Mouse (Mus musculus) forebrain, embryonic 14.5 days (tissue): Measurements from ENCODE around the gene Supt4a. TPM values are rescaled to one million over a fixed set of nuclear protein-coding genes. Genes with fewer than 3 reads are reported as not detected.

ENCODE experiments used
- ATAC-seq: fragments of 200-750 bp; cut with Nextera tagmentation; 2 replicates; pipeline ENCODE4 v1.8.0; 2017; ENCODE audit warnings: mild to moderate bottlenecking, moderate library complexity
- DNase-seq: peaks from one replicate; pipeline ENCODE4 v3.0.0-alpha.2; 2015; ENCODE audit warnings: low spot score
- H3K27ac ChIP-seq: fragments of 300-500 bp; sonication (generic); 2 replicates; pipeline ENCODE4 v1.5.1; 2014; ENCODE audit warnings: low read depth, mild to moderate bottlenecking, control low read depth, low read length, moderate library complexity
- H3K27me3 ChIP-seq: fragments of 300-500 bp; sonication (generic); replicated peaks from 2 replicates; pipeline ENCODE4 v1.6.1; 2014; ENCODE audit warnings: low read length, control low read depth, mixed read lengths; ENCODE audit not compliant: control insufficient read depth, insufficient read depth
- H3K36me3 ChIP-seq: fragments of 300-500 bp; sonication (generic); 2 replicates; pipeline ENCODE4 v1.6.1; 2014; ENCODE audit warnings: low read length, control low read depth; ENCODE audit not compliant: control insufficient read depth, insufficient read depth
- H3K4me1 ChIP-seq: fragments of 300-500 bp; sonication (generic); 2 replicates; pipeline ENCODE4 v1.6.1; 2014; ENCODE audit warnings: antibody characterized with exemption, low read length, control low read depth; ENCODE audit not compliant: control insufficient read depth, insufficient read depth
- H3K4me2 ChIP-seq: fragments of 300-500 bp; sonication (generic); 2 replicates; pipeline ENCODE4 v1.6.1; 2014; ENCODE audit warnings: mild to moderate bottlenecking, control low read depth, low read length
- H3K4me3 ChIP-seq: fragments of 300-500 bp; sonication (generic); 2 replicates; pipeline ENCODE4 v1.5.1; 2014; ENCODE audit warnings: low read depth, low read length, control low read depth
- H3K9ac ChIP-seq: fragments of 300-500 bp; sonication (generic); 2 replicates; pipeline ENCODE4 v1.6.1; 2014; ENCODE audit warnings: mild to moderate bottlenecking, low read length, control low read depth, moderate library complexity
- H3K9me3 ChIP-seq: fragments of 300-500 bp; sonication (generic); replicated peaks from 2 replicates; pipeline ENCODE4 v1.6.1; 2016; ENCODE audit warnings: low read length, control low read depth, mixed read lengths; ENCODE audit not compliant: control insufficient read depth
- WGBS: fragments of 180-500 bp; shearing (Covaris S2); extraction: QIAGEN DNeasy Blood & Tissue Kit; methylation state at CpG from one replicate; pipeline ENCODE4 v1.1.7; 2014; 5-methylcytosine and 5-hydroxymethylcytosine counted together
- polyA plus RNA-seq: library from polyadenylated mRNA; unstranded; fragments of >200 nt; fragmentation: Nextera tagmentation; extraction: Ambion mirVana; gene quantifications from 2 replicates; pipeline ENCODE4 v1.2.1, GENCODE M21; 2014

The Supt4a gene
- polyA plus RNA-seq, 1 experiment from 2014 or later = 203 TPM

DNA sequence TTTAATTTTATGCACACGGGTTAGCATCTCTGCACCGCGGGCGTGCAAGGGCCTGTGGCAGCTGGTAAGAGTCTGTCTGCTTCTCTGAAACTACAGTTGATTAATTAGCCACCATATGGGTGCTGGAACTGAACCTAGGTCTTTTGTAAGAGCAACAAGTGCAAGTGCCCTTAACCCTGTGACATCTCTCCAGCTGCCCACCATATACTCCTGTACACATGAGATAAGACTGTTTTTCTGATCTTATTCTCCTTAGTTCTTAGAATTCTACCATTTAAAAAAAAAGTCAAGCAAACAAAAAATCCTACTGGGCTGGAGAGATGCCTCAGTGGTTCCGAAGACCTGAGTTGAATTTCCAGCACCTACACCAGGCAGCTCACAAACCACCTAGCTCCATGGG lies 33.7 kb upstream of the Supt4a start:
- no peak overlapping the region for H3K9ac ChIP-seq
- no peak overlapping the region for H3K4me3 ChIP-seq
- WGBS = 86% methylated on average over 5 of the region's 5 CpGs
- H3K27me3 ChIP-seq = no peaks in the 10 kb centered on the region
- ATAC-seq (no peak), DNase-seq (no peak)
- no peak overlapping the region for H3K4me2 ChIP-seq
- no peaks in the 10 kb centered on the region for H3K4me1 ChIP-seq
- no peaks in the 10 kb centered on the region for H3K36me3 ChIP-seq
- H3K27ac ChIP-seq = no peak overlapping the region
- H3K9me3 ChIP-seq = no peaks in the 10 kb centered on the region

DNA sequence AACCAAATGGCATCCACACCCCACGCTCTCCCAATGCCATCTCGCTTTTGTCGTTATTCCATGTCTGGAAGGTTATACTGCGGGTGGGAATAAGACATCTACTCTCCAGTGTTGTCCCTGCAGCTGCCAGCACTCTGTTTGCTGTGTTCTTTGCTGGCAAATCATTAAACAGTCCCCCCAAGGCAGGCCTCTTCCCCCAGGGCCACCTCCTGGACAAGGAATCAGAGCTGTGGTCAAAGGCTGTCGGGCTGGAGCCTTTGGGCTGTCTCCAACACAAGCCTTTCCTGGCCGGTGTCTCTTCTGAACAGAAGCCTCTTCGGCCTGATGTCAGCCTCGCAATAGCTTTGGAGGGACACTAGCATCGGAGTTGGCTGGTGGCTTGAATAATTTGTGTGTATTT lies 33.1 kb upstream of the Supt4a start:
- Histone ChIP-seq H3K9ac (no peak overlapping the region), H3K9me3 (no peaks in the 10 kb centered on the region), H3K4me1 (no peaks in the 10 kb centered on the region), H3K36me3 (no peaks in the 10 kb centered on the region), H3K27ac (no peak overlapping the region), H3K4me3 (no peak overlapping the region), H3K27me3 (no peaks in the 10 kb centered on the region), H3K4me2 (no peak overlapping the region)
- DNase-seq (no peak), ATAC-seq (no peak)
- WGBS = 89% methylated on average over 9 of the region's 9 CpGs

DNA sequence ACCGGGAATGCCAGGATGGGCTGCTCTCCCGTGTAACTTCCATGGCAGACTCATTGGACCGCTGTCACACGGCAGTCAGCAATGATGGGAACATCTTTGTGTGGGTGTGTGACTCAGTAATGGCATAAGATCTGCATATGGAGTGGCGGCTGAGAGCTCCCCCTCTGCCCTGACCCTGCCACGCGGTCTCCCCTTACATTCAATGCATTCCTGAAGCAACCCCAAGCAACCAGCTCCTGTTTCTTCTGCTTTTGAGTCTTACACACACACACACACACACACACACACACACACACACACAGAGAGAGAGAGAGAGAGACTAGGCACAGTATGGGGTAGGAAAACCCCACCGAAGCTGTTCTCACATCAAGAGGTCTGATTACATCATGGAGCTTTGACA lies 29.8 kb upstream of the Supt4a start:
- Histone ChIP-seq H3K27ac (no peak overlapping the region), H3K4me3 (no peak overlapping the region)

DNA sequence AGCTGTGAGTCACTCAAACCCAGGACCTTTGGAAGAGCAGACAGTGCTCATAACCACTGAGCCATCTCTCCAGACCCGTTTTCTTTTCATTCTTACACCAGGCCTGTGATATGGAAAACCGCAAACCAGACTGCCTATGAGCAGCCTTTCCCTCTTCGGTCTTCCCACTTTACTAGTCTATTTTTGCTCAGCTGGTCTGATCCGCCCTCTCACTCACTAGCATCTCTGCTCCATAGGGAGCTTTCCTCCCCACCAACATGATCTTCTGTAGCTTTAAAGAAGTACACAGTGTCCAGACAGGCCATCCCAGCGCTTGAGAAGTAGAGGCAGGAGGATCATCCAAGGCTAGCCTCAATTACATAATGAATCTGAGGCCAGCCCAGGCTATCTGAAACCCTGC lies 28.4 kb upstream of the Supt4a start:
- Histone ChIP-seq H3K4me3 (no peak overlapping the region), H3K4me1 (peaks cover 4% of the 10 kb centered on the region; the same call in 1 of the 2 replicates), H3K9me3 (no peaks in the 10 kb centered on the region), H3K27me3 (no peaks in the 10 kb centered on the region; the same call in 1 of the 2 replicates), H3K36me3 (no peaks in the 10 kb centered on the region), H3K9ac (no peak overlapping the region), H3K4me2 (no peak overlapping the region), H3K27ac (no peak overlapping the region)
- 83% methylated on average over 5 of the region's 5 CpGs for WGBS
- no peak for ATAC-seq
- DNase-seq = no peak

More for the DNA sequence above, 29.8 kb upstream of the Supt4a start:
- H3K9ac ChIP-seq = no peak overlapping the region
- no peaks in the 10 kb centered on the region; the same call in 1 of the 2 replicates for H3K27me3 ChIP-seq
- WGBS = 45% methylated on average over 8 of the region's 8 CpGs
- ATAC-seq (no peak), DNase-seq (no peak)
- no peak overlapping the region for H3K4me2 ChIP-seq
- H3K9me3 ChIP-seq = no peaks in the 10 kb centered on the region
- no peaks in the 10 kb centered on the region for H3K36me3 ChIP-seq
- H3K4me1 ChIP-seq = peaks cover 4% of the 10 kb centered on the region; the same call in 1 of the 2 replicates

DNA sequence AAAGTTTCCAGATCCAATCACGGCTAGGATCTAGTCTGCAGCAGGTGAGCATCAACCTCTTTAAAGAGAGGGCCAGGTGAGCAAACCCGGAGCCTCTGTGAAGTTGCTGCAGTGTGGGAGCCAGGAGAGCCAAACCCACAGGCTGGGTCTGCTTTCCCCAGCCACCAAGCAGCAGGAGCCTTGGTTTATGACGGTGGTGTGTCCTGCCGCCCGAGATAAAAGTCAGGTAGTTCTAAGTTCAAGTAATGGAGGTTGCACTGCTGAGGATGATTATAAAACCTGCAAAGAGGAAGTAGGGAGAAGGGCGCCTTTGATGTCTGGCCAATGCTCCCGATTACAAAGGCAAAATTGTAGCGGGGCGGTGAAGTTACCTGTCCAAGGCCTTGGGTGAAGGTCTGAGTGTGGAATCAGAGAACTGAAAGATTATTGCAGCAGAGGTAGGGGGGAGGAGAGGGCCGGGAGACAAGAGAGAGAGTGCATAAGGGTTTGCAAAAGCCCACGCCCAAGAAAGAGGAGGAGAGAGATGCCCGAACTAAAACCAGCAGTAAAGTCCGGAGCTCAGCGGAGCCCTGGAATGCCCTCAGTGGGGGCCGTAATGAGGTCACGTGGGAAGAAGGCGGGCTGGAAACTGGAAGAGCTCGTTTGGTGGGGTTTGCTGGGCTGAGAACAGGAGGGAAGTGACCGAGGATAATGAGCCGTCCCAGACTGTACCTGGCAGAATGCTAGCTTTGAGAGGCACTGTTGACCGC lies 27.7 kb upstream of the Supt4a start:
- Histone ChIP-seq H3K27ac (no peak overlapping the region), H3K27me3 (no peaks in the 10 kb centered on the region; the same call in 1 of the 2 replicates), H3K4me2 (peak overlapping the region; percentile 42), H3K4me3 (no peak overlapping the region; the same call in 1 of the 2 replicates), H3K36me3 (no peaks in the 10 kb centered on the region), H3K9ac (peak overlapping the region; percentile 9; the same call in 1 of the 2 replicates), H3K9me3 (no peaks in the 10 kb centered on the region), H3K4me1 (peaks cover 4% of the 10 kb centered on the region; the same call in 1 of the 2 replicates)
- WGBS = 11% methylated on average over 21 of the region's 21 CpGs
- ATAC-seq = no peak
- DNase-seq = peak; percentile 42

DNA sequence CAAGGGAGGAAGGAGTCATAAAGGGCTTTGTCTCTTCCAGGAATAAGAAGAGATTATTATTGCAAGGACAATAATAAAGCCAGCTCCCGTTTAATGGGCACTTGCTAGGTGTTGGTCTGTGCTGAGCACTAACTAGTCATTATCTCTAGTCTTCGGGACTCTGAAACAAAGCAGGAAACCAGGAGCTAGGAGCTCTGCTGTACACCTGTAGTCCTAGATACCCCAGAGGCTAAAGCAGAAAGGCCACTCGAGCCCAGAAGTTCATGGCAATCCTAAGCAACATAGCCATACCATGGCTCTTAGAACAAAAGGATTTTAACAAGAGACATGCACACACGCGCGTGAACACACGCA lies 27.1 kb upstream of the Supt4a start:
- no peaks in the 10 kb centered on the region for H3K9me3 ChIP-seq
- no peak overlapping the region; the same call in 1 of the 2 replicates for H3K4me3 ChIP-seq
- H3K27me3 ChIP-seq = no peaks in the 10 kb centered on the region; the same call in 1 of the 2 replicates
- H3K4me1 ChIP-seq = peaks cover 4% of the 10 kb centered on the region; the same call in 1 of the 2 replicates
- 47% methylated on average over 7 of the region's 7 CpGs for WGBS
- peak overlapping the region; percentile 42 for H3K4me2 ChIP-seq
- H3K9ac ChIP-seq = peak overlapping the region; percentile 9; the same call in 1 of the 2 replicates
- no peak overlapping the region for H3K27ac ChIP-seq
- DNase-seq = no peak
- no peaks in the 10 kb centered on the region for H3K36me3 ChIP-seq
- ATAC-seq = no peak

DNA sequence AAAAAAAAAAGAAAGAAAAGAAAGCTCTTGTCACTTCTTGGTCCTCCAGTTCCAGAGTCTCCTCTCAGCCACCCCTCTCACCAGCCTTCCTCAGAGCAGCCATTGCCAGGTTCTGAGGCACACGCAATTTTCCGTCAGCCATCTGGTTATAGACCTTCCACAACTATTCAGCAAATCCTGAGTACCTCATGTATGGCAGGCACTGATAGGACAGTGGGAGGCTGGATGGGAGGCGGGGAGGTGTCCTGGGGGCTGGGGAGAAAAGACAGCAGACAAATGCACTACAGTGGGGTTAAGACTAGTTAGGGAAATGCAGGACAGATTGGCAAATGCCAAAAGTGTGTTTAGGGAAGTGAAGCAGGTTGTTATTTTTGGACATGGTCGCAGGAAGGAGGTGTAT lies 25.2 kb upstream of the Supt4a start:
- no peaks in the 10 kb centered on the region for H3K9me3 ChIP-seq
- H3K4me1 ChIP-seq = peaks cover 4% of the 10 kb centered on the region; the same call in 1 of the 2 replicates
- no peak for ATAC-seq
- no peak overlapping the region for H3K4me2 ChIP-seq
- no peak overlapping the region for H3K27ac ChIP-seq
- no peak overlapping the region for H3K9ac ChIP-seq
- WGBS = 80% methylated on average over 4 of the region's 4 CpGs
- H3K27me3 ChIP-seq = no peaks in the 10 kb centered on the region; the same call in 1 of the 2 replicates
- no peak overlapping the region for H3K4me3 ChIP-seq
- no peak for DNase-seq
- no peaks in the 10 kb centered on the region for H3K36me3 ChIP-seq

DNA sequence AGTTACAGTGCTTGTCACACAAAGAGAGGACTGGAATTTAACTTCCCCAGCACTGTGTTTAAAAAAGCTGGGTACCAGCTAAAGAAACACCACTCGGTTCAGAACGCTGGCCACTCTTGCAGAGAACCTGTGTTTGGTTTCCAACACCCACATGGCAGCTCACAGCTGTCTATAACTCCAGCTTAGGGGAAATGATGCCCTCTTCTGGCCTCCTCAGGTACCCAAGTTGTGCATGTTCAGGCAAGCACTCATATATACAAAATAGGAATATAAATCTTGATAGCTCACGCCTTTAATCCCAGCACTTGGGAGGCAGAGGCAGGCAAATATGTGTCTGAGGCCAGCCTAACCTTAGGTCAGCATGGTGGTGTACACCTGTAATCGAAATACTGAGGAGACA lies 21.4 kb upstream of the Supt4a start:
- no peaks in the 10 kb centered on the region for H3K9me3 ChIP-seq
- H3K27me3 ChIP-seq = no peaks in the 10 kb centered on the region
- H3K4me1 ChIP-seq = no peaks in the 10 kb centered on the region
- 85% methylated on average over 4 of the region's 4 CpGs for WGBS
- no peak overlapping the region for H3K27ac ChIP-seq
- H3K36me3 ChIP-seq = no peaks in the 10 kb centered on the region
- no peak for ATAC-seq
- DNase-seq = no peak
- H3K4me2 ChIP-seq = no peak overlapping the region
- no peak overlapping the region for H3K4me3 ChIP-seq
- no peak overlapping the region for H3K9ac ChIP-seq

DNA sequence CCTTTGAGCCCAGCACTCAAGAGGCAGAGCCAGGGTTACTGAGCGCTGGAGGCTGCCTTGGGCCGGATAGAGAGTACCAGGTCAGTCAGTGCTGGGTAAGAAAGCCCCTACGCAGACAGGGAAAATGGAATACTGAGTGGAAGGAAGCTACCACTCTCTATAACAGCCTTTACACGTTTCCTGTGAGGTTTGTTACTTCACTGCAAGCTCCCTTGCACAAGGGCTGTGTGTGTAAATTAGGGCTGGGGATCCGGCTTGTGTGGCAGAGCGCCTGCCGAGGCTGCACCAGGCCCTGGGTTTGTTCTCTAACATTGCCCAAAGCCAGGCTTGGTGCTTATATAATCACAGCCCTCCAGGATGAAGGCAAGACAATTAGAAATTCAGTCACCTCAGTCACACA lies 17.8 kb upstream of the Supt4a start:
- DNase-seq = no peak
- Histone ChIP-seq H3K4me3 (no peak overlapping the region), H3K9me3 (no peaks in the 10 kb centered on the region), H3K36me3 (no peaks in the 10 kb centered on the region), H3K4me2 (no peak overlapping the region), H3K4me1 (no peaks in the 10 kb centered on the region), H3K9ac (no peak overlapping the region), H3K27me3 (no peaks in the 10 kb centered on the region), H3K27ac (no peak overlapping the region)
- no peak for ATAC-seq
- 72% methylated on average over 7 of the region's 7 CpGs for WGBS
